In the genomic region with DNA sequence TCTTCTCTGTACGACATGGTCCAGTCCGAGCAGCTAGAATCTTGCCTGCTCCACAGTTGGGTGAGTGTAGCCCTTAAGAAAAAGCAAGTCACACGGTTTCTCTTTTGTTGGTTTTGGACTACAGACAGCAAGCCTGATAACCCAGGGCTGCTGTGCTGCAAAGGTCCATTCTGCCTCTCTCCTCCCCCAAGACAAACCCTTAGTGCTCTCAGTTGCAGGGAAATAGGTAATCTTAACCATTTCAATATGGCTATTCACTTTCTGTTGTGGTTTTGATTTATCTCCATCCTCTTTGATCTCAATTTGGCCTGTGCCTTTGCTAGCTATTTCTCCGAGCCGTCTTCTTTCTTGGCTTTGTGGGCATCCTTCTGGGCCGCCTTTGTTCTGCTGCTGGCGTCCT, we compare ENCODE assay signal across 18 mouse cellular contexts. TPM values are rescaled to one million over a fixed set of nuclear protein-coding genes. Genes with fewer than 3 reads are reported as not detected.
DNase-seq lines count a peak whose midpoint lies in the region; ATAC-seq lines count a peak whose summit lies in the region.
"Had no signal": no experiment of that assay in that cellular context is flagged by ENCODE, and none has a peak within 500 bp of the region (broad histone marks: within the 10 kb centered on the region; RNA-seq: fewer than 3 reads in every experiment).

No protein-coding gene starts in this region.

- H3K4me2 ChIP-seq in embryonic facial prominence, embryonic 14.5 days (ENCODE audit: low read depth, low read length), result peak overlapping the region; percentile 23; the same call in 1 of the 2 replicates
- H3K4me2 ChIP-seq: heart, embryonic 13.5 days; hindbrain, embryonic 12.5 days; midbrain, embryonic 13.5 days had no signal

- H3K27me3 ChIP-seq in embryonic facial prominence, embryonic 14.5 days (replicated peaks; ENCODE audit: control insufficient read depth, insufficient read depth, low read length), result no peaks in the 10 kb centered on the region
- H3K27me3 ChIP-seq: heart, embryonic 13.5 days; hindbrain, embryonic 12.5 days; midbrain, embryonic 13.5 days; Patski had no signal

- H3K36me3 ChIP-seq in embryonic facial prominence, embryonic 14.5 days (ENCODE audit: control insufficient read depth, insufficient read depth, low read length), result no peaks in the 10 kb centered on the region
- H3K36me3 ChIP-seq: heart, embryonic 13.5 days; hindbrain, embryonic 12.5 days; midbrain, embryonic 13.5 days had no signal

- H3K27ac ChIP-seq in embryonic facial prominence, embryonic 14.5 days (replicated peaks; ENCODE audit: low read depth, low read length), result peak overlapping the region; percentile 39; the same call in 1 of the 2 replicates
- H3K27ac ChIP-seq: gastrocnemius, adult 2 months; heart, embryonic 13.5 days; hindbrain, embryonic 12.5 days; midbrain, embryonic 13.5 days had no signal

- 43% methylated on average over 7 of the region's 7 CpGs for WGBS in embryonic facial prominence, embryonic 14.5 days

- peak; percentile 68 for DNase-seq in heart, adult 11 months
- DNase-seq in heart, postnatal 4 days, result no peak
- peak; percentile 17 for DNase-seq in kidney, postnatal 10 days
- no peak for DNase-seq in kidney, adult 8-10 months
- peak; percentile 40 for DNase-seq in Muller cell, postnatal 12 days (ENCODE audit: inconsistent ontology term)
- DNase-seq in embryonic facial prominence, embryonic 14.5 days (ENCODE audit: low spot score), result no peak
- DNase-seq in layer of hippocampus, postnatal 14 days (ENCODE audit: low spot score in 2 of 2), result no peak
- DNase-seq: cerebellum, postnatal 14 days; gastrocnemius, adult 2 months; liver; right cerebral cortex, postnatal 14 days; thymus, postnatal 25 days had no signal

- ATAC-seq in embryonic facial prominence, embryonic 14.5 days (ENCODE audit: low read depth), result no peak
- ATAC-seq: forebrain, embryonic 16.5 days; intestine, postnatal 0 days; midbrain, embryonic 13.5 days; Patski had no signal

- H3K4me1 ChIP-seq in embryonic facial prominence, embryonic 14.5 days (ENCODE audit: control insufficient read depth, insufficient read depth, low read length), result peaks cover 25% of the 10 kb centered on the region

- no peak overlapping the region for H3K9ac ChIP-seq in embryonic facial prominence, embryonic 14.5 days (ENCODE audit: low read depth, low read length)
- H3K9ac ChIP-seq: heart, embryonic 13.5 days; hindbrain, embryonic 12.5 days; midbrain, embryonic 13.5 days had no signal

- no peaks in the 10 kb centered on the region for H3K9me3 ChIP-seq in embryonic facial prominence, embryonic 14.5 days (ENCODE audit: control insufficient read depth, low read length)
- H3K9me3 ChIP-seq: heart, embryonic 13.5 days; hindbrain, embryonic 12.5 days; midbrain, embryonic 13.5 days had no signal

- H3K4me3 ChIP-seq in embryonic facial prominence, embryonic 14.5 days (ENCODE audit: low read depth, low read length), result no peak overlapping the region
- H3K4me3 ChIP-seq: gastrocnemius, adult 2 months; heart, embryonic 13.5 days; hindbrain, embryonic 12.5 days; midbrain, embryonic 13.5 days had no signal

RNA-seq across cellular contexts. Expression of gene Bcas3, which starts 42.4 kb away (rescaled TPM):
- total RNA-seq in heart, postnatal 4 days (2021), result 10 to 100 TPM; 24.4 to 24.7 TPM
- polyA plus RNA-seq in embryonic facial prominence, embryonic 14.5 days (2014; fragmentation: Nextera tagmentation; extraction: Ambion mirVana), result 28.0 and 32.9 TPM in 2 replicates
- 10 to 100 TPM; 53.6 to 56.1 TPM for total RNA-seq in layer of hippocampus, postnatal 14 days (2021)

Comparison
In these comparisons a context has a peak if more than half of its experiments do, and no peak if none do; other contexts are left out.
1. DNase-seq: peak in heart, adult 11 months (single experiment), kidney, postnatal 10 days (single experiment) and Muller cell, postnatal 12 days (single experiment); none in heart, postnatal 4 days (single experiment), kidney, adult 8-10 months (0 of 2), embryonic facial prominence, embryonic 14.5 days (single experiment) and layer of hippocampus, postnatal 14 days (0 of 2).